Mouse (Mus musculus) heart, embryonic 14.5 days (tissue): Measurements from ENCODE around the gene Ntm. TPM values are rescaled to one million over a fixed set of nuclear protein-coding genes. Genes with fewer than 3 reads are reported as not detected.

Experiments
- ATAC-seq: fragments of 200-750 bp; cut with Nextera tagmentation; 2 replicates; pipeline ENCODE4 v1.8.0; 2017; ENCODE audit warnings: low read depth, moderate TSS enrichment; ENCODE audit not compliant: insufficient number of reproducible peaks, insufficient read depth, low FRiP score
- H3K27ac ChIP-seq, 2 experiments: fragments of 200-500 bp in 1 of 2; fragments of 300-500 bp in 1 of 2; sonication (generic) in 1 of 2; replicated peaks in 1 of 2; 2 replicates each; pipeline ENCODE4 v1.5.1; 2012 to 2014; ENCODE audit warnings: low read depth in 2 of 2, low read length in 2 of 2, control low read depth in 1 of 2, mild to moderate bottlenecking in 1 of 2, mixed read lengths in 1 of 2; ENCODE audit not compliant: control insufficient read depth in 1 of 2, insufficient read depth in 1 of 2
- H3K27me3 ChIP-seq: fragments of 300-500 bp; sonication (generic); 2 replicates; pipeline ENCODE4 v1.6.1; 2014; ENCODE audit warnings: mild to moderate bottlenecking, low read length, control low read depth; ENCODE audit not compliant: control insufficient read depth, insufficient read depth
- H3K36me3 ChIP-seq: fragments of 300-500 bp; sonication (generic); 2 replicates; pipeline ENCODE4 v1.6.1; 2014; ENCODE audit warnings: mild to moderate bottlenecking, control low read depth, low read length, mixed read lengths; ENCODE audit not compliant: control insufficient read depth, insufficient read depth
- H3K4me1 ChIP-seq, 2 experiments: fragments of 200-500 bp in 1 of 2; fragments of 300-500 bp in 1 of 2; sonication (generic) in 1 of 2; 2 replicates each; pipeline ENCODE4 v1.6.1; 2012 to 2014; ENCODE audit warnings: low read length in 2 of 2, control low read depth in 1 of 2, mixed read lengths in 1 of 2; ENCODE audit not compliant: control insufficient read depth in 2 of 2, insufficient read depth in 2 of 2
- H3K4me2 ChIP-seq: fragments of 300-500 bp; sonication (generic); 2 replicates; pipeline ENCODE4 v1.6.1; 2014; ENCODE audit warnings: mild to moderate bottlenecking, low read length
- H3K4me3 ChIP-seq, 2 experiments: fragments of 200-500 bp in 1 of 2; fragments of 300-500 bp in 1 of 2; sonication (generic) in 1 of 2; 2 replicates each; pipeline ENCODE4 v1.5.1; 2012 to 2014; ENCODE audit warnings: low read length in 2 of 2, mild to moderate bottlenecking in 2 of 2, control low read depth in 1 of 2, low read depth in 1 of 2, moderate library complexity in 1 of 2; ENCODE audit not compliant: control insufficient read depth in 1 of 2, insufficient read depth in 1 of 2
- H3K9ac ChIP-seq: fragments of 300-500 bp; sonication (generic); 2 replicates; pipeline ENCODE4 v1.6.1; 2014; ENCODE audit warnings: mild to moderate bottlenecking, low read length
- H3K9me3 ChIP-seq: fragments of 300-500 bp; sonication (generic); 2 replicates; pipeline ENCODE4 v1.6.1; 2016; ENCODE audit warnings: low read length, control low read depth; ENCODE audit not compliant: control insufficient read depth
- WGBS: fragments of 180-500 bp; shearing (Covaris S2); extraction: QIAGEN DNeasy Blood & Tissue Kit; methylation state at CpG from one replicate; pipeline ENCODE4 v1.1.7; 2014; 5-methylcytosine and 5-hydroxymethylcytosine counted together
- polyA plus RNA-seq: library from polyadenylated mRNA; unstranded; fragments of >200 nt; fragmentation: Nextera tagmentation; extraction: Ambion mirVana; gene quantifications from 2 replicates; pipeline ENCODE4 v1.2.1, GENCODE M21; 2014

Ntm gene
- polyA plus RNA-seq, 1 experiment from 2014 or later = 44.4 TPM

- Histone ChIP-seq H3K4me3 (peak overlapping the region; percentile 6 to 16; a peak in 2 of 4 replicates), H3K36me3 (no peaks in the 10 kb centered on the region), H3K27ac (no peak overlapping the region), H3K9me3 (no peaks in the 10 kb centered on the region), H3K4me1 (peaks cover 6 to 19% of the 10 kb centered on the region in 2 experiments), H3K27me3 (no peaks in the 10 kb centered on the region), H3K4me2 (peak overlapping the region; percentile 58), H3K9ac (no peak overlapping the region)
- ATAC-seq = no peak
- 46% methylated on average over 21 of the region's 21 CpGs for WGBS
These were observed 368.2 kb downstream of the Ntm start for GRCm38 (mm10) chr9:29594537-29595294.

GRCm38 (mm10) chr9:29587376-29587775 is 375.6 kb downstream of the Ntm start:
- Histone ChIP-seq H3K27me3 (no peaks in the 10 kb centered on the region), H3K9me3 (no peaks in the 10 kb centered on the region), H3K4me2 (no peak overlapping the region), H3K4me1 (peaks cover 4 to 6% of the 10 kb centered on the region in 2 experiments), H3K4me3 (no peak overlapping the region), H3K36me3 (no peaks in the 10 kb centered on the region), H3K9ac (no peak overlapping the region), H3K27ac (no peak overlapping the region)
- ATAC-seq = no peak
- 82% methylated on average over 5 of the region's 5 CpGs for WGBS

- Histone ChIP-seq H3K9ac (no peak overlapping the region), H3K27ac (no peak overlapping the region), H3K4me3 (no peak overlapping the region), H3K27me3 (no peaks in the 10 kb centered on the region), H3K4me1 (peaks cover 4 to 6% of the 10 kb centered on the region in 2 experiments), H3K9me3 (no peaks in the 10 kb centered on the region), H3K36me3 (no peaks in the 10 kb centered on the region), H3K4me2 (no peak overlapping the region)
- 76% methylated on average over 10 of the region's 10 CpGs for WGBS
- no peak for ATAC-seq
These were observed 376.6 kb downstream of the Ntm start for GRCm38 (mm10) chr9:29586381-29586770.

GRCm38 (mm10) chr9:29585746-29586380 is 377.1 kb downstream of the Ntm start:
- ATAC-seq = no peak
- Histone ChIP-seq H3K9me3 (no peaks in the 10 kb centered on the region), H3K36me3 (no peaks in the 10 kb centered on the region), H3K27me3 (no peaks in the 10 kb centered on the region), H3K4me2 (no peak overlapping the region), H3K27ac (no peak overlapping the region), H3K9ac (no peak overlapping the region), H3K4me1 (peaks cover 2 to 4% of the 10 kb centered on the region in 2 experiments), H3K4me3 (no peak overlapping the region)
- 53% methylated on average over 8 of the region's 8 CpGs for WGBS

- H3K9me3 ChIP-seq = no peaks in the 10 kb centered on the region
- no peak overlapping the region for H3K27ac ChIP-seq
- H3K4me3 ChIP-seq = no peak overlapping the region
- WGBS = 56% methylated on average over 11 of the region's 11 CpGs
- H3K4me2 ChIP-seq = no peak overlapping the region
- no peak for ATAC-seq
- H3K4me1 ChIP-seq = no peaks in the 10 kb centered on the region
- H3K27me3 ChIP-seq = no peaks in the 10 kb centered on the region
- H3K9ac ChIP-seq = no peak overlapping the region
- no peaks in the 10 kb centered on the region for H3K36me3 ChIP-seq
These were observed 384.7 kb downstream of the Ntm start for GRCm38 (mm10) chr9:29578226-29578625.

GRCm38 (mm10) chr9:29576051-29576533 is 386.8 kb downstream of the Ntm start:
- Histone ChIP-seq H3K4me2 (no peak overlapping the region), H3K27me3 (no peaks in the 10 kb centered on the region), H3K4me3 (no peak overlapping the region), H3K27ac (no peak overlapping the region), H3K36me3 (no peaks in the 10 kb centered on the region), H3K4me1 (no peaks in the 10 kb centered on the region), H3K9me3 (no peaks in the 10 kb centered on the region), H3K9ac (no peak overlapping the region)
- no peak for ATAC-seq
- WGBS = 50% methylated on average over 4 of the region's 4 CpGs

- no peak overlapping the region for H3K4me2 ChIP-seq
- no peaks in the 10 kb centered on the region for H3K27me3 ChIP-seq
- no peak overlapping the region for H3K27ac ChIP-seq
- WGBS = 74% methylated on average over 5 of the region's 5 CpGs
- H3K9ac ChIP-seq = no peak overlapping the region
- H3K4me3 ChIP-seq = no peak overlapping the region
- H3K9me3 ChIP-seq = no peaks in the 10 kb centered on the region
- no peaks in the 10 kb centered on the region for H3K4me1 ChIP-seq
- ATAC-seq = no peak
- H3K36me3 ChIP-seq = no peaks in the 10 kb centered on the region
These were observed 388.4 kb downstream of the Ntm start for GRCm38 (mm10) chr9:29574548-29574947.
